Mouse (Mus musculus) limb, embryonic 14.5 days (tissue): ENCODE measurements at regions not wholly inside any gene's neighbourhood (a gene's known extent, or its start where the extent isn't known, plus 50 kb on each side); places are given as distances from the start of the nearest gene placed in this dataset.

Source experiments
- ATAC-seq: fragments of 200-750 bp; cut with Nextera tagmentation; 2 replicates; pipeline ENCODE4 v1.8.0; 2017; ENCODE audit warnings: low read depth, moderate number of reproducible peaks, moderate TSS enrichment; ENCODE audit not compliant: low FRiP score
- DNase-seq: peaks from one replicate; pipeline ENCODE4 v3.0.0-alpha.2; 2015; ENCODE audit warnings: low spot score
- H3K27ac ChIP-seq: fragments of 300-500 bp; sonication (generic); replicated peaks from 2 replicates; pipeline ENCODE4 v1.5.1; 2014; ENCODE audit warnings: low read depth, mild to moderate bottlenecking, low read length, moderate library complexity, mixed read lengths
- H3K27me3 ChIP-seq: fragments of 300-500 bp; sonication (generic); 2 replicates; pipeline ENCODE4 v1.6.1; 2014; ENCODE audit warnings: low read length, mixed read lengths; ENCODE audit not compliant: control insufficient read depth, insufficient read depth
- H3K36me3 ChIP-seq: fragments of 300-500 bp; sonication (generic); 2 replicates; pipeline ENCODE4 v1.6.1; 2014; ENCODE audit warnings: mild to moderate bottlenecking, low read length, moderate library complexity, mixed read lengths; ENCODE audit not compliant: control insufficient read depth, insufficient read depth
- H3K4me1 ChIP-seq: fragments of 300-500 bp; sonication (generic); 2 replicates; pipeline ENCODE4 v1.6.1; 2014; ENCODE audit warnings: antibody characterized with exemption, low read length, mixed read lengths; ENCODE audit not compliant: control insufficient read depth, insufficient read depth
- H3K4me2 ChIP-seq: fragments of 300-500 bp; sonication (generic); replicated peaks from 2 replicates; pipeline ENCODE4 v1.6.1; 2014; ENCODE audit warnings: low read depth, mild to moderate bottlenecking, low read length, moderate library complexity; ENCODE audit not compliant: severe bottlenecking
- H3K4me3 ChIP-seq: fragments of 300-500 bp; sonication (generic); replicated peaks from 2 replicates; pipeline ENCODE4 v1.5.1; 2014; ENCODE audit warnings: low read length
- H3K9ac ChIP-seq: fragments of 300-500 bp; sonication (generic); 2 replicates; pipeline ENCODE4 v1.6.1; 2014; ENCODE audit warnings: mild to moderate bottlenecking, low read depth, low read length, moderate library complexity; ENCODE audit not compliant: severe bottlenecking
- H3K9me3 ChIP-seq: fragments of 300-500 bp; sonication (generic); 2 replicates; pipeline ENCODE4 v1.6.1; 2016; ENCODE audit warnings: low read length; ENCODE audit not compliant: control insufficient read depth
- POLR2A ChIP-seq: fragments of 200-500 bp; IDR thresholded peaks from 2 replicates; pipeline ENCODE4 v1.8.0; 2012; ENCODE audit warnings: inconsistent platforms, mild to moderate bottlenecking, moderate library complexity, borderline replicate concordance; ENCODE audit not compliant: insufficient read depth, insufficient read length; ENCODE audit errors: extremely low read depth
- WGBS: fragments of 180-500 bp; shearing (Covaris S2); extraction: QIAGEN DNeasy Blood & Tissue Kit; methylation state at CpG from one replicate; pipeline ENCODE4 v1.1.7; 2014; 5-methylcytosine and 5-hydroxymethylcytosine counted together

DNA sequence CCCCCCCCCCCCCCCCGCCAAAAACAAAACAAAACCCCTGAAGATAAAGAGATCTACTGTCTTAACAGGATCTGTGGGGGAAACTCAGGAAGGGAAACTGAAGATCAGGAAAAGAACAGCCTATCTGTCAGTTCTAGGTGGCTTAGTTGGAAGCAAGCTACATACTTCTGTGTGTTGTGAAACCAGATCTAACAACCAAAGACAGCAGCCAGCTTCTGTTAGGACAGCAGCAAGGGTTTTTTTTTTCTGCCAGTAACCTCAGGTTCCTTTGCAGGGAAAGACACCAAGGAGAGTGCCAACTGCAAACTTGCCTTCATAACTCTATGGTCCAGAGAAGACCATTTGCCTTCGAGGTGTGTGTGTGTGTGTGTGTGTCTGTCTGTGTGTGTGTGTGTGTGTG is 261.2 kb downstream of the Bcl11a start:
- Histone ChIP-seq H3K9ac (no peak overlapping the region), H3K27ac (no peak overlapping the region), H3K36me3 (no peaks in the 10 kb centered on the region), H3K4me1 (no peaks in the 10 kb centered on the region), H3K9me3 (no peaks in the 10 kb centered on the region), H3K4me3 (no peak overlapping the region), H3K27me3 (no peaks in the 10 kb centered on the region), H3K4me2 (no peak overlapping the region)
- ATAC-seq (no peak), DNase-seq (no peak)
- no peak for TF ChIP-seq POLR2A
- WGBS = 75% methylated on average over 1 of the region's 2 CpGs

DNA sequence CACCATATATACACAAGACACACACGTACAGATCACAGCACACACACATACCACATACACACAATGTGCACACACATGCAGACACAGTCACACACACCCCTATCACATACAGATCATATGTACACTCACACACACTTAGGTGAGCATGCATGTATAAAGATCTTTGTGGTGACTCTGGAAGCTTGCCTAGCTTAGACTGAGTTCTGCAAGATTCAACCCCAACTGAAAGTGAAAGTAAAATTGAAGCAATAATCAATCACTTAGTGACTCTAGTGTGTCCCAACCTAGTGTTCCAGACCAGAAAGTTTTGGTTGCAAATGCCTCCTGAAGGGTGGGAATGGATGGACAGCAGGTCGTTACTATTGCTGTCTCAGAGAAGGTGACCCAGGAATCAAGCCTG is 262.8 kb downstream of the Bcl11a start:
- 77% methylated on average over 2 of the region's 2 CpGs for WGBS
- DNase-seq = no peak

DNA sequence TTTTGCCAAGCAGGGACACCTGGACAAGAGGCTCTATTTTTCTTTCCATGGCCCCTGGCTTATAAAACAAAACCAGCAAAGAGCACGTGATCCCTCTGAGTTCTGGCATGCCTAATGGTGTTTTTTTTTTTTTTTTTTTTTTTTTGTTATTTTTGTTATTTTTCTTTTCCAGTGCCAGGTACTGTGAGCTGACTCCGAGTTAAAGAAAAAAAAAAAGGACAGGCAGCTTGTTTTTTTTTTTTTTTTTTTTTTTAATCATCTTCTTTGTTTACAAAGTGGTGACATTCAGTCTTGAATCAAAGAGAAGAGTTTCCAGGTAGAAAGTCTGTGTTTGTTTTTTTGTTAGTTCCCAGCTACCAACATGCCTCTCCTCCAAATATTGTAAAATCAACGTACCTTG is 263.8 kb downstream of the Bcl11a start:
- no peaks in the 10 kb centered on the region for H3K27me3 ChIP-seq
- WGBS = 41% methylated on average over 3 of the region's 3 CpGs
- no peaks in the 10 kb centered on the region for H3K4me1 ChIP-seq
- H3K9me3 ChIP-seq = no peaks in the 10 kb centered on the region
- ATAC-seq (no peak), DNase-seq (no peak)
- no peak overlapping the region for H3K9ac ChIP-seq
- H3K36me3 ChIP-seq = no peaks in the 10 kb centered on the region
- TF ChIP-seq POLR2A = no peak
- no peak overlapping the region for H3K4me3 ChIP-seq
- H3K4me2 ChIP-seq = no peak overlapping the region
- no peak overlapping the region for H3K27ac ChIP-seq

More for the DNA sequence above, 262.8 kb downstream of the Bcl11a start:
- TF ChIP-seq POLR2A = no peak
- ATAC-seq = no peak
- Histone ChIP-seq H3K36me3 (no peaks in the 10 kb centered on the region), H3K4me3 (no peak overlapping the region), H3K27ac (no peak overlapping the region), H3K9me3 (no peaks in the 10 kb centered on the region), H3K27me3 (no peaks in the 10 kb centered on the region), H3K4me1 (no peaks in the 10 kb centered on the region), H3K9ac (no peak overlapping the region), H3K4me2 (no peak overlapping the region)

DNA sequence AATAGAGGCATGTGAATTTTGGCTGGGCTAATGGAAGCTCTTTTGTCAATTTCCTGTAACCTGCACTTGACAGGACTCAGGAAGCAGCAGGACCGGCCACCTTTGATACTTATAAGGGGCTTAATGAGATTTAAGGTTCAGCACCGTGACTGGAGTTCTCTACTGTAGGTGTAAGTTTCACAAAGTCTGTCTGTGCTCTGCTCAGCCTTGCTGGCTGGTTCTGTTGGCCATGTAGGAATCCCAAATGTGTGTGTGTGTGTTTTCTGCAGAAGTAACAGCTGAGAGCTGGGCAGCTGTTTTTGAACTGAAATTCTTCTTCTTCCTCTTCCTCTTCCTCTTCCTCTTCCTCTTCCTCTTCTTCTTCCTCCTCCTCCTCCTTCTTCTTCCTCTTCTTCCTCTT is 264.3 kb downstream of the Bcl11a start:
- ATAC-seq (no peak), DNase-seq (no peak)
- Histone ChIP-seq H3K36me3 (no peaks in the 10 kb centered on the region), H3K9ac (no peak overlapping the region), H3K4me1 (no peaks in the 10 kb centered on the region), H3K4me3 (no peak overlapping the region), H3K9me3 (no peaks in the 10 kb centered on the region), H3K27ac (no peak overlapping the region), H3K27me3 (no peaks in the 10 kb centered on the region), H3K4me2 (no peak overlapping the region)
- no peak for TF ChIP-seq POLR2A
- 18% methylated on average over 2 of the region's 2 CpGs for WGBS

DNA sequence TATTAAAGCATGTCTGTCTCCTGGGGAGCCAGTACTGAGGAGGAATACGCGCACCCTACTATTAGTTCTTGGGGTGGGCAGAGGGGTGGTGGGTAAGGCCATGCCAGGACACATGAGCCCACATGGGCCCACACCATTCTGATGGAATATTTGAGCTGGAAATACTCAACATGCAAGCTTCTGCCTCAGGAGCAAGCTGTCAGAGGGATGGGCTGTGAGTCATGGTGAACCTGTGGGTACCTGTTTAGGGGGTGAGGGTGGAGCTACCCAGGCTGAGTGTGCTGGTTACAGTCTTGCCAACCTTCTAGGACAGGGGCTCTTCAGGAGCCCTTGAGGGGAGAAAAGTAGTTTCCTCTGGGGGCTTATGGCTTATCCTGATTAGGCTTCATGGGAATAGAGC is 264.9 kb downstream of the Bcl11a start:
- no peak overlapping the region for H3K9ac ChIP-seq
- H3K27me3 ChIP-seq = no peaks in the 10 kb centered on the region
- ATAC-seq (no peak), DNase-seq (no peak)
- no peak overlapping the region for H3K27ac ChIP-seq
- no peaks in the 10 kb centered on the region for H3K9me3 ChIP-seq
- H3K4me2 ChIP-seq = no peak overlapping the region
- 82% methylated on average over 2 of the region's 2 CpGs for WGBS
- TF ChIP-seq POLR2A = no peak
- no peaks in the 10 kb centered on the region for H3K36me3 ChIP-seq
- no peaks in the 10 kb centered on the region for H3K4me1 ChIP-seq
- H3K4me3 ChIP-seq = no peak overlapping the region

DNA sequence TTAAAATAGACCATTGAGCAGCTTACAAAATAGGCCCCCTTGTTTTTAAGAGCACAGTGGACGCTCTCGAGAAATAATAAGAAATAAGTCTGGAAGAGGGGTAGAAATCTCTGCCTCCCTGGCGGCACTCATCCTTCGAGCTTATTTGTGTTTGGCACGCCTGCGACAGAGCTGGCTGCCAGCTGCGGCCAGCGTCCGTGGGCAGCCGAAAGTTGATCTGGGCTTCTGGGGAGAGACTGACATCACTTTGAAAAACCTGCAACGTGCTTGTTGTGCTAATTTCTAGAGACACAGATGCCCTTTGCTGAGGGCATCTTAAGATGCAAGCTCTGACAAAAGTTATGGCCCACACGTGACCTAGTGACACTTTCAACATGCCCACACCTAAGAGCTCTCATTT is 269.4 kb downstream of the Bcl11a start:
- Histone ChIP-seq H3K27me3 (no peaks in the 10 kb centered on the region), H3K4me3 (no peak overlapping the region), H3K36me3 (no peaks in the 10 kb centered on the region), H3K9ac (no peak overlapping the region), H3K4me2 (peak overlapping the region; percentile 5; the same call in 1 of the 2 replicates), H3K4me1 (no peaks in the 10 kb centered on the region), H3K9me3 (no peaks in the 10 kb centered on the region), H3K27ac (no peak overlapping the region)
- WGBS = 40% methylated on average over 12 of the region's 12 CpGs
- no peak for DNase-seq
- TF ChIP-seq POLR2A = no peak
- no peak for ATAC-seq
